Mouse (Mus musculus) kidney, adult 18-20 months (tissue): ENCODE results near the gene Olfr543.

Experiments used
- DNase-seq: peaks from one replicate; pipeline ENCODE4 v3.0.0; 2021

Gene Olfr543

DNA sequence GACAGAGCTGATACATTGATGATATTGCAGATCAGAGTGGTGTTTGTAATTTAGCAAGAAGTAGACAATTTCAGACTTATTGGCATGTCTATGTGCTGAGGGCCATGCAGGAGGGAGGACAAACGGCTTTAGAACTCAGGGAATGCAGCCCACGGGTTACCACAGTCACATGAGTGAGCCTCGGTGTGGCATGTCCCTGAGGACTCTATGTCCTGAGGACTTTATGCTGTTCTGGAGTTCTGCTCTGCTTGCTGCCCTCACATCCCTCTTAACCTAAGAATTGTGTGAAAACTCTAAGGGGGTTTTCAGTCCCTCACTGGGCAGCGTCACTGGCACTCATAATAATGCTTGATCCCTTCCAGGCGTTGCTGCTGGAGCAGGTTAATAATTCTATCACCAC, 8.8 kb downstream of the Olfr543 start:
- DNase-seq = no peak

DNA sequence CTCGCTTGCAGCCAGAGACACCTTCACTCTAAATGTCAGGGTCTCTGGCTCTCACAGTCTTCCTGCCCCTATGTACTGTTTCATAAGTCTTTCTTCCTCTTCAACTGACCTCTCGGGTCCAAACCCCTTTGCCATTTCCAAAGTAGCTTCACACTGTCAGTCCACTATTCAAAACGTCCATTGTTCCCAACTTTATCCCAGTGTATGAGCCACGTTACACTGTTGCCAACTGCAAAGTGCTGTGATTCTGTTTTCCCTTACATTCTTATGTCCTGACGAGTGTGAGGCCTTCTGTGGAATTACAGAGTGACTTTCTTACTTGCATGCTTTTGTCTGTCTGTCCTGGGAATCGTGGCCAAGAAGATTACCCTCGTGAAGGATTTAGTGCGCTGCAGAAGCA, 13.9 kb downstream of the Olfr543 start:
- no peak for DNase-seq

DNA sequence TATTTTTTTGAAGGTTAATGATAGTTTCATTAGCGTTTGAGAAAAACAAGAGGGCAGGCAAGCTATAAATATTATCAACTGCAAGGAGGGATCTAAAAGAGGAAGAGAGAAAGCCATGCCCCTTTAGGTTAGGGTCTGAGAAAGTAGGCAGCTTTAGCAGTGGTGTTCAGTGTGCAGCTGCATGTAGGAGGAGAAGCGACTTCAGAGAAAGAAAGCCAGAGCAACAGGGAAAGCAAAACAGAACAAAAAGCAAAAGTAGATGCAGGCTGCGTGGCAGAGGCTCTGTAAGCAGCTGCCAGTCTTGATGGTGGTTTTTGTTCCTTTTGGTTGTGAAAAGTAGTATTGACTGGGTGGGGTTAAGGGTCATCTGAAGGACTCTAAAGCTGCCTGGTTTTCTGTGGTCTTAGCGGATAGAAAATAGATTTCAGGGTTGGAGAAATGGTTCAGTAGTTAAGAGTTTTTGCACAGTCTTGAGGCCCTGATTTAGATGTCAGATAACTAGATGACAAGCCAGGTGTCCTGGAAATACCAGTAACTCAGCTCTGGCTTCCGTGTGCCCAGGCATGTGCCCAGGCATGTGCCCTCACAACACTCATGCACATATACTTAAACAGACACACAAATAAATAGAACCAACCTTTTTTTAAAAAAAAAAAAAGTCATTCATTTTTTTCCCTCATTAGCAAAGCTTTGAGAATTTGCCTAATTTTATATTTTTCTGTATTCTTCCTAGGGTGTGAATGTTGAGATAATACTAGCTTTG, 22.7 kb downstream of the Olfr543 start:
- DNase-seq = no peak

DNA sequence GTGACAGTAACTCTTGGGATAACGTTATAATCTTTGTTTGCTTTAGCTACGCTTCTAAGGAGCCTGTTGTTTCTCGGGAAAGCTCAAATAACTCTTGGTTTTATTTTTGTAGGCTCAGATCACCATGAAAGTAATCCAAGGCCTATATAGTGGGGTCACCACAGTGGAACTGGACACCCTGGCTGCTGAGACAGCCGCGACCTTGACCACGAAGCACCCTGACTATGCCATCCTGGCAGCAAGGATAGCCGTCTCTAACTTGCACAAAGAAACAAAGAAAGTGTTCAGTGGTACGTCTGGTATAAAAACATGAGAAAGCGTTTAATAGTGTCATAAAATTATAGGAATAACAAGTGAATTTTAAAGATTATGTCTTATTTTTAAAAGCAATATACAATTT, 35.0 kb downstream of the Olfr543 start:
- DNase-seq = no peak

DNA sequence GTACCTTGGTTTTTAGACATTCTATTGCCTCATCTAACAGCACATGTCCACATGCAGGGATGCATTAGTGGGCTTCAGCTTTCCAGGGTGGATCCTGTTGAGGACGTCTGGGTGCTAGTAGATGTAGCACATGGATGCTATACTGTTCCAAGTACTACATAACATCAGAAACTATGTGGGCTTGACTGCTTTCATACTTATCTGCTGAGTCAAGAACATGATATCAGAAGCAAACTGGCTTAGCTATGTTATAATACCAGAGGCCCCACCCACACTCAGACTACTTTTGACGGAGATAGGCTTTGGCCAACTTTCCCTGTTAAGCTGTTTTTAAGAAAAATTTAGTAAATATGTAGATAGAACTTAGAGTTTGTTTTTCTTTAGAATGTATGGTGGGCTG, 37.2 kb downstream of the Olfr543 start:
- no peak for DNase-seq

DNA sequence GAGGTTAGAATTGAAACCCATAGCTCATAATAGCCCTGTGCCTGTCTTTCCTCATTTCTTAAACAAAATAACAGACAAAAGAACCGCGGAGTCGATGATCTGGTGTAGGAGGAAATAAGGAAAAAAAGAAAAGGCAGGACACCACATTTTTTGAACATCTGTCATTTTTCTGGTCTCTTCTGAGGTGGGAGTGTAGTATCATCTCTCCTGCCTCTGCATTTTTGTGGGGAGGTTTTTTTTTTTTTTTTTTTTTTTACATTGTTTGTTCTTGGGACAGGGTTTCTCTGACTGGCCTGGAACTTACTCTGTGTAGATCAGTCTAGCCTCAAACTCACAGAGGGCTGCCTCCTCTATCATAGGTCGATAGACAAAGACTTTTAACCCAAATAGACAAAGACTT, 39.0 kb downstream of the Olfr543 start:
- no peak for DNase-seq

DNA sequence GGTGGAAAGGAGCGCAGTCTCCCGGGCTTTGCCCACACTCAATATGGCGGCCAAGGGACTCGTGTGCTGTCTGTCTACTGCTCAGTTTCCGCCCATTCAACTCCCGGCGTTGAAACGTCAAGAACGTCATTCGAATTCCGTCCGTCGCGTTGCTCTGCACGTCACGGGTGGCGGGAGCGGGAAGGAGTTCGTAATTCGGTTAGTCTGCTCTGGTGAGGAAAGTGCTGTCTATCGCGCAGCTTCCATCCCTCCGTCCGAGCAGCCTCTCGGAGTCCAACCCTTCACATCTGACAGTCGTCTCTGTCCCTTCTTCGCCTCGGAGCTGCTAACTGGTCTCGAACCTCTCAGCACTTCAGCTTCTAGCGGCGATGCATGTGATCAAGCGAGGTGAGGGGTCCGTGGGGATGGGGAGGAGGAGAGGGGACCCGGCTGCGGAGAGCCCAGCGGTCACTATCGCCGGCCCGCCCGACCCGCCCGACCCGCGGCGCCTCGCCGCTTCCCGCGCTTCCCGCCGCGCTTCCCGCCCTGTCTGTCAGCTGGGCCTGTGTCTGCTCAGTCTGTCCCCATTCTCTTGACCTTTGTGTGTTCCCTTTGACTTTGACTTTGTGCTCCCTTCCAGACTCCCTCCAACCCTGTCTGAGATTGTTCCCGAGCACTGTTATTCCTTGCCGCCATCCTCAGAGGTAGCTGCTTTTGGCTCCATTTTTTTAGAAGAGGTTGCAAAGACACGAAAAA, 39.7 kb downstream of the Olfr543 start, which contains the start of gene Rrm1:
TSS of gene Rrm1 (plus strand) at position 39 of the 735 bp plus-strand sequence.
- DNase-seq = peak; percentile 93

DNA sequence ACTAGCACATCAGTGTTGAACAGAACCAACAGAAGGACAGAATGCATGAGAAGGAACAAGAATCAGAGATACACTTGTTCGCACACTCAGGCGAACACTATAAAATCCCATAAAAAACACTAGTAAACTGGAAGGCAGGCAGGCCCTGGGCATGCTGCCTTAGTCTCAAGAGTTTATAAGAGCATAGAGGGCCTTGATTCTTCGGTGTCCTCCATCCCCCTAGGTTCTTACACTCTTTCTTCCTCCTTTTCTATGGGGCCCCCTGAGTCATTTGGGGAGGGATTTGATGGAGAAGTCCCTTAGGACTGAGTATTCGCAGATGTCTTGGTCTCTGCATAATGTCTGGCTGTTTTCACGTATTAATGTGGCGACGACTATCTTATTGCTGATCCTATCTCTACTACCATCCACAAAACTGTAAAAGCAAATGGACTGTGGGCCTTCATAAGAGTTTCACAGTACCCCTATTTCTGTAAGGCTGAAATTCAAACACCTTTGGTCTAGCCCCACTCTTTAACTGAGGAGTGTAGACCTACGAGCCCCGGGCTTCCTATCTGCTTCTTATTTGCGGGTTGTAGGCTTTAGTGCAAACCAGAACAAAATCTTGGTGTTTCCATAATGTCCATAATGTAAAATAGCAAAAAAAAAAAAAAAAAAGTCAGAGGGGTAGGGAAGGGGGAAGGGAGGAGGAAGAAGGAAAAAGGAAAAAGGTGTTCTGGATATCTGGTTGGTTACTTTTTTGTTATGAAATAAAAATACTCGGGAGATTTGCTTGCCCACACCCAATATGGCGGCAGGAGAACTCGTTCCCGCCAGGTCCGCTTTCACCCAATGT, 40.4 kb downstream of the Olfr543 start:
- DNase-seq = no peak

DNA sequence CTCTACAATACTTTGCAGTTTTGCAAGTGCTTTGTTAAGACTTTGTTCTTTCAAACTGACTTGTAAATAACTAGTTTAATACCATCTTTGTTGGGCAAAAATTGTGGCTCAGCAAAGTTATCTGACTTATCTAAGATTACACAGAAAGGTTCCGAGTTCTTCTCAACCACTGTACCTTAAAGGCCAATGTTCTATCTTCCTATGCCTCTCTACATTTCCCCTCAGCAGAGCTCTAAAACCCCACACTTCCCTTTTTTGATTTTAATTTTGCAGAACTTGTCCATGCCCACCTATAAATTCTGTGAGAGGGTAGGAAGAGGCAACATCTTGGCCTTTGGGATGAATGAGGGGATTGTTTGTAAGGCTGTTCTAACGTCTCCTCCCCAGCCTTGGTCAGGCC, 47.1 kb downstream of the Olfr543 start:
- no peak for DNase-seq
